Mouse (Mus musculus): ENCODE data around the gene Kcnj14.

GRCm38 (mm10) chr7:45814841-45815240 is 9.7 kb downstream of the Kcnj14 start:
- TF ChIP-seq TAL1 (IDR thresholded peaks at IDR 0.05; ENCODE audit: low read length) (no peak), GATA1 (IDR thresholded peaks at IDR 0.05; ENCODE audit: low read length) (no peak)

All from erythroblast, embryonic 14.5 days (primary cell).